Mouse (Mus musculus) G1E (cell line): Measurements from ENCODE around the gene Dse.

ENCODE experiments used
- CTCF ChIP-seq: IDR thresholded peaks from 2 replicates; pipeline ENCODE4 v1.5.1; 2012; ENCODE audit warnings: low read depth, low read length, inconsistent platforms, mixed read lengths
- GATA2 ChIP-seq: IDR thresholded peaks from 2 replicates; pipeline ENCODE4 v1.6.1; 2012; ENCODE audit warnings: low read depth, low read length, inconsistent platforms, borderline replicate concordance
- TAL1 ChIP-seq: conservative IDR thresholded peaks from 2 replicates; pipeline ENCODE4 v1.6.1; 2012; ENCODE audit warnings: low read depth, low read length, inconsistent platforms, mixed read lengths

DNA sequence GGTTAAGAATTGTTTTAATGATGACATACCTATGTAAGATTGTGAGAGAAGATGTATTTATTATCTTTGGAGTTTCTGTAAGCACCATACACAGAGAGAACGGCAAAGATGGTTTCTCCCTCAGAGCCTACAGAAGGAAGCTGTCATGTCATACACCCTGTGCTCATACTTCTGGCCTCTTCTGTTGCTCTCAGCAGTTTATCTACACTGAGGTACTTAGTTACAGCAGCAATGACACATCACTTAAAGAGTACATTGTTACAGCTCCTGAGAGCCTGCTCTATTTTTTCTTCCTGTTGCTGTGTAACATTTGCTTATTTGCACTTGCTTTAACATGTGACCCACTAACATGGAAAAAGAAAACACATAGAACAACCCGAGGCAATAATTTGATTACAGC, 40.5 kb downstream of the Dse start:
- TF ChIP-seq CTCF (no peak), GATA2 (no peak), TAL1 (no peak)
